Mouse (Mus musculus) cerebellum, postnatal 25 days (tissue): ENCODE measurements around the gene Slc22a23.

ENCODE experiments used
- DNase-seq, 2 experiments: peaks; one replicate each; pipeline ENCODE4 v3.0.0; 2021; ENCODE audit warnings: mixed read lengths in 2 of 2

Slc22a23 gene

GRCm38 (mm10) chr13:34228905-34229304, 116.1 kb downstream of the Slc22a23 start:
- DNase-seq = no peak

DNA sequence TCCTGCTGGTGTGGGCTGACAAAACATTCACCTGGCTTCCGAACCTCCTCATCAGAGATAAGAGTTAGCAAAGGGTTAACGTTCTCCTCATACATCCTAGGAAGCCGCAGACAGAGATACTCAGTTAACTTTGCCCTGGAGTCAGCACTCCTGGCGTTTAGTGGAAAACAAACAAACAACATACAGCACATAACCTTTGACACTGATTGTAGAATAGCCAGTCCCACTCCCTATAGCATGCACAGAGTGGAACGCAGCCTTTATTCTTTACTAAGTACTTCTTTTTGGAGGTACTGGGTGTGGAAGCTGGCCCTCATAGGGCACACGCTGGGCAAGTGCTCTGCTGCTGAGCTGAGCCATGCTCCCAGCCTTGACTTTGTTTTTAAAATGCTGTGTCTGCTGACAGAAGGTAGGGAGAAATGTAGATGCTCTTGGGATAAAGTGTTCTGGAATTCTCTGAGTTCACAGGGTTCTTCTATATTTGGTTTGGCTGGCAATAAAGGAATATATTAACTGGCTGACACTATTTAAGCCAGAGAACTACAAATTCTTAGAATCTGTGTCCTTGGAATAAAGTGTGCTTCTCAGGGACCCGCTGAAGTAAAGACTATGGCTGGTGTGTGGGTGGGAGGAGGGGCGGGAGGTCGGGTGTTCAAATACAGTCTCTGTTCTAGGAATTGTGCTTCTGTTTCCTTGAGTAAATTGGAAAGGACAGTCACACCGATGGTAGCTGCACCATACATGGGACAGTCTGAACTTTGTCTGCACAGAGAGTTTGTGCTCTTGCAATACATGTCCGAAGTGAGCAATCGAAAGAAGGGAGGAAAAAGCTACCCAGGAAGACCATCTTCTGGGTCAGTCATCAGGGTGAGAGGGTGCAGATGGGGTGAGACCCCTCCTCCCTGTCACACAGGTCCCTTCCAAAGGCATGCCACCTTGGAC, 117.0 kb downstream of the Slc22a23 start:
- no peak for DNase-seq

- no peak for DNase-seq
Measured at GRCm38 (mm10) chr13:34226940-34227339, 118.0 kb downstream of the Slc22a23 start.

GRCm38 (mm10) chr13:34222985-34223384, 122.0 kb downstream of the Slc22a23 start:
- peak; percentile 61 to 80 for DNase-seq

GRCm38 (mm10) chr13:34219728-34220127, 125.3 kb downstream of the Slc22a23 start:
- DNase-seq = no peak

- DNase-seq = no peak
Measured at GRCm38 (mm10) chr13:34218776-34219175, 126.2 kb downstream of the Slc22a23 start.

DNA sequence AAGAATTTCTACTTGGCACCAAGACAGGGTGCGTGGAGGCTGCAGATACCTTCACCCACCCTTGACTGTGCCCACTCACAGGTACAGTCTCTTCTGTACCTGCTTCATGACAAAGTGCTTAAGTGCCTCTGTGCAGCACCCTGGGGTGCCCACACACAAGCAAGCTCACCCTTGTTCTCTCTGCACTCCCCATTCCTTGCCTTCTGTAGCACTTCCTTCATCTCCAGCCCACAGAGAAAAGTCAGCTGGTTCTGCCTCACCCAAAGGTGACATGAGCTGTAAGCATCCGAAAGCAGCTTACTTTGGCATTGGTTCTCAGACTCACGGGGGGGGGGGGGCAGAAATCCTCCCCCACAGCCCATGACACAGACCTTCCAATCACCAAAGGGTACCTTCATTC, 130.1 kb downstream of the Slc22a23 start:
- DNase-seq = no peak

DNA sequence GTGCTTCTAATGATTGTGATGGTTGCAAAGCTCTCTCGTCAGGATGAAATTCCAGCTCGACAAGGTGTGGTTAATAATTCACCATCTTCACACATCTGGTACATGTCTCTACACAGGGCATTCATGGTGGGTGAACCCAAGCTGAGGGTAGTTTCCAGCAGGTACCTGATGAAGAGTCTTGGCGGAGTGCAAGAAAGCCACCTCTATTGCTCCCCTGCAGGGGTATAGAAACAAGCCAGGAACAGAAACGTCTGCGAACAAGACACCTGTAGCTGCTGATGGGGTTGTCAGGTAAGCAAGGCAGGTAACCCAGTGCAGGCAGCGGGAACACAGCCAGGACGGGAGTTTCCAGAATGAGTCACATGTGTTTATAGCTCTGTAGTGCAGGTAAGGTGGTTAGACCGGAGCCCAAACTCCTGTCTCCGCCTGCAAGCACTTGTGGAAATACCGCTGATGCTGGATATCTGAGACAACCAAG, 132.2 kb downstream of the Slc22a23 start:
- DNase-seq = no peak

DNA sequence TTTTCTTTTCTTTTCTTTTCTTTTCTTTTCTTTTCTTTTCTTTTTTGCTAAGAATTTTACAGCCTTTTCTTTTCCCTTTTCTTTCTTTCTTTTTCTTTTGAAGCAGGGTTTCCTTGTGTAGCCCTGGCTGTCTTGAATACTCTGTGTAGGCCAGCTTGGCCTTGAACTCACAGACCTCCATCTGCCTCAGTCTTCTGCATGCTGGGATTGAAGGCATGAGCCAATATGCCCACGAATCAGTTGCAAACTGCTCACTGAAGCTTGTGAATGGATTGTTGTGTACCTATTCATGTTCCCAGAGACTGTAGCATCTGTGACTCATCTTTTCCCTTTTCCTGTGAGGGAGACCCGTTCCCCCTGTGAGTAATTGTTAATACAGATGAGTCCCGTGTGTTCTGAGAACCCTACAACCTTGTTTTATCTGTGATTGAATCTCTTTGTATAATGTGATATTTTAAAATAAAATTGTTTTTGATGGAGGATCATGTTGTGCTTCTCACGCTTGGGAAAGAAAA, 133.7 kb downstream of the Slc22a23 start:
- DNase-seq = no peak

DNA sequence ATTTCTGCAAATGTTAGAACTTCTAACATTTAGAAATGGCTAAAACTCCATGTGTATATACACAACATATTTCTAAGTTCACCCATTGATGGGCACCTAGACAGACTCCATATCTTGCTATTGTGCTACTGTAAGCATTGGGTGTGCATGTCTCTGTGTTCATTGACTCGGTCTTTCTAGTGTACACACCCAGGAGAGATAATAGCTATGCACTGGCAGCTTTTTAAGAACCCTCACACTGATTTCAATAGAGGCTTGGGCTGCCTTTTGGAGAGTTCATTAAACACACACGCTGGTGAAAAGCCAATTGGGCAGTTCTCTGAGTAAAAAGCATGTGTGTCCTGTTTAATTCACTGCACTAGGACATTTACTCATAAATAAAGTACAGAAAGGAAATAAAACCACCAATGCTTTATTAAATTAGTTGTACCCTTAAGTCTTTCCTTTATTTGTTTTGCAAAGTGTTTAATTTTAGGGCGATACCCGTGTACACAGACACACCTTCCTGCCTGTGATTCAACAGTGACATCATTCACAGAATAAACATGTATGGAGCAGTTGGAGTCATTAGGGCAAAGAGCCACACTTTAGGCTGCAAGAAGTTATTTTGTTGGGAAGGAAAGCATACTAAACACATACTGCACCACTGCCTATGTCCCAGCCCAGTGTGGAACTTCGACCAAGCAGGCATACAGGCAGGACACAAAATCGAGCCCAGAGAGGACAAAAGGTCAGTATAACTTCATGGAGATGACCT, 137.1 kb downstream of the Slc22a23 start:
- no peak for DNase-seq

DNA sequence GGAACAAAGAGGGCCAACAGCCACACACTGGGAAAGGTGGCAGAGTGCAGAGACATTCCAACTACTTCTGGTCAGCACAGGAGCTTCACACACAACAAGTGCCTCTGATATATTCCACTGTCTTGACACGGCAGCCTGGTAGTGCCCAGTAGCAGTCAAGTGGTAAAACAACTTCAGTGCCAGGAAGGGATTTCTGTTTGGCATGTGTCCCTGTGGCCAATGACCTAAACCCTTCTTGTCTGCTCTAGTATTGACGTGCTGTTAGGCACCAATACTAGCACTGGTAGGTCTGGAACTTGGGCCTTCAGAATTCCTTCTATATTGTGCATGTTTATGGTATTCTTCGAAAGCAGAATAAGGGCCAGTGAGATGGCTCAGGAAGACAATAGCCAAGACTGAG, 139.8 kb downstream of the Slc22a23 start:
- no peak for DNase-seq

GRCm38 (mm10) chr13:34195676-34196075, 149.3 kb downstream of the Slc22a23 start:
- no peak for DNase-seq

DNA sequence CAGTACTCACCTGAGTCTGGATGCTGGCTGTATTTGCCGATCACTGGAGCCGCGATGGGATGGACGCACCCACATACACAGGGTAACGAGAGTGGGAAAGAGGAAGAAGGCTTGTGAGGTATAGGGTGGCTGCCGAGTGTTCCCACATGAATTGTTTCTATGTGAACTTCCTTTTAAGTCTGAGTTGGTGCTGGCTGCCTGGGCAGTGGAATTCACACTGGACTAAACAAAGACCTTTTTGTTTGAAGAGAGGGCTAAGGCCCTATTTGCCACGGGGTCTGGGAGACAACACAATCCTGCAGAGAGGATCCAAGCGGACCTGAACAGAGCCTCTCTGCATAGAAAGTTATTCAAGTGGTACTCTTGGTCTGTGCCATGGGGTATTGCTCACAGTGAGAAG, 151.6 kb downstream of the Slc22a23 start:
- no peak for DNase-seq

DNA sequence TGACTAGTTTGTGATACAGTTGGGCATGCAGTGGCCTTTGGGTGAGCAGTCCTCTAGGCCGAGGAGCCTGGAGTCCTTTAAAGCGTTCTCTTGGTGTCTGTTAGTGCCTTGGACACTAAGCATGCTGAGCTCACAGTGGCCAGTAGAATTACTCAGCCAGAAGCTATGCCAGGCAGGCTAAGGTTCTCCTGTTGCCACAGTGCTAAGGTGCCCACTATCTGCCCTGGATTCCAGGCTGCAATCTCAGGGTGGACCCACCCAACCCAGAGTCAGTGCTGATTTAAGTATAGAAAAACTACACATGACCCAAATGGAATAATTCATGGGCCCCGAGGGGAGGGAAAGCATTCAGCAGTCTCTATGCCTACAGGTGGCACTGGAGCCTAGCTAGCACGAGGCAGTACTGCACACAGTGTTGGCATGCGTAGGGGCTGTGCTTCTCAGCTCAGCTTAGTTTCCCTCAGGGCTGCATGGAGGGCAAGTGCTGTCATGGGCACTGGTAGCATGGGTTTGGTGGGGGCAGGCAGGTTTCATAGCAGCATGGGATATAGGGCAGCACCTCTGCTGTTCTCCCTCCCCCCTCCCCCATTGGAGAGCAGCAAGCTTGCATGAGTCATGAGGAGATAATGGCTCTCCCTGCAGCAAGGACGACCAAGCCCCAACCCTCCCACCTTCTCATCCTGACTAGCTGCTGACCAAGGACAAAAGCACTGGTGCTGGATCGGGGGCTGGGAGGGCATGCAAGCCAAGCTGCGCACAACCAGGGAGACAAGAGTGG, 152.4 kb downstream of the Slc22a23 start:
- no peak for DNase-seq

- peak; percentile 67 to 80 for DNase-seq
Measured at GRCm38 (mm10) chr13:34187571-34187970, 157.4 kb downstream of the Slc22a23 start.

DNA sequence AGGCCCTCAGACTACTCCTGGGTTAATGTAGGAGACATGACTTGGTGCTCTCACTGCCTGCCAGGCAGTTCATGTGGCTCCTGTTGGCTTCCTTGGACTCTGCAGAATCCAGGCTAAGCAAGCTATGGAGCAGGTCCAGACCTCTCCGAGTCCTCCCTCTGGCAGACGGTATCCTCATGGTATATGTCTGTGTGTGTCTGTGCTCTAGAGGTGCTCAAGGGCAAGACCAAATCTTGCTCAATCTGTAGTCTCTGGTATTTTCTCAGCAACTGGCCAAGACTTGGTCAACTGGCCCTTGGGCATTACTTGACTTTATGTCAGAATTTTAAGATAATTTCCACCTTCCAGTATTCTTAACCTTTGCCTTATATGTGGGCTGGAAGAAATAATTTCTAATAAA, 159.6 kb downstream of the Slc22a23 start:
- no peak for DNase-seq

DNA sequence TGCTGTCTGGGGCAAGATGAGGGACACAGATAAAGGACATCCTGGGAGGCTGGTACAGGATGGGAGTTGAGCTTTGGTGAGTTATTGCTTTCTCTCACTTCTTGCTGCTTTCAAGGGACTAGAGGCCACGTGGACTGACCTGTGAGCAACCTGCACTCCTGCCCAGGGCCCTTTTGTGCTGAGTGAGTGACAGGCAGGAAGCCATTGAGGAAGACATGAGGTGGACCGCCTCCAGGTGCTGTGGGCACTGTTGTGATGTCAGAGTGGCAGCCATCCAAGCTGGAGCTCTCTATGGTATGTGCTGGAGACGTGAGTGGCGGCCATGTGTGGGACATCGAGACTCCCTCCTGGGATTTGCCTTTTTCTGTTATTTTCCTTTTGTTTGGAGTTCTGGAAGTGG, 163.4 kb downstream of the Slc22a23 start:
- no peak for DNase-seq

DNA sequence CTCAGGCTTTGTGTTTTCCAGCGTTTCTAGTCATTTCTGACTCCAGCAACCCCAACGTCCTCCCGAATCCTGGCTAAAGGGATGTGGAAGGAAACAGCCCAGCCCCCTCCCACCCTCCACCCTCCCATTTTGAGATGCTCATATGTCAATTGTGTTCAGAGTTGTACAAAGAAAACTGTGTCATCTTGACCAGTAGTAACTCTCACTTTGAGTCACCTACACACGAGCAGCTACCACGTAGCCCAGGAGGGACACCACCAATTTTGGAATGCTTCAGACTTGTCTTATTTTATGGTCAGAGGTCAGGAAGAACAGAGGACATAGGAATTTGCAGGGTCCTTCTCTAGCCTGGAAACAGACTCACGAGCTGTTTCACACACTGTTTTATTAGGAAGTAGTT, 171.0 kb downstream of the Slc22a23 start:
- DNase-seq = no peak

GRCm38 (mm10) chr13:34163304-34163975, 181.5 kb downstream of the Slc22a23 start:
- no peak for DNase-seq

- peak; percentile 94 to 95 for DNase-seq
Measured at GRCm38 (mm10) chr13:34162491-34163303, 182.3 kb downstream of the Slc22a23 start, which contains the start of gene Psmg4. Gene Psmg4, plus strand, starts transcription at chr13:34162964.

DNA sequence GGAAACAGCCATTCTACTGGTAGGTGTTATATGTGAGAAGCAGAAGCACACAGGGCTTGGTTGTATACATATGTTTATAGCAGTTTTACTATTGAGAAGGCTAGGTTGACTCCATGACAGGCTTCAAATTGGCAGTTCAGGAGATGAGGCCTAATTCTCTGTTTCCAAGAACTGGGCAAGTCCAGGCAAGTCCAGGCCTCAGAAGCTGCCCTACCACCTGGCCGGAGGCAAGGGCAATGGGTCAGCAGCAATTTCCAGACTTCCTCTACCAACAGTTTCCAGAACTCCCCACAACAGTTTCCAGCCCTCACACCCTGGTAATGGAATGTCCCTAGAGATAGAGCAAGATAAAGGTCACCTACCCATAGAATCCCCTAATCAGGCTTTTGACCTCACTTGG, 185.1 kb downstream of the Slc22a23 start:
- no peak for DNase-seq
